ENCODE assay signal across 9 mouse cellular contexts in the genomic region with DNA sequence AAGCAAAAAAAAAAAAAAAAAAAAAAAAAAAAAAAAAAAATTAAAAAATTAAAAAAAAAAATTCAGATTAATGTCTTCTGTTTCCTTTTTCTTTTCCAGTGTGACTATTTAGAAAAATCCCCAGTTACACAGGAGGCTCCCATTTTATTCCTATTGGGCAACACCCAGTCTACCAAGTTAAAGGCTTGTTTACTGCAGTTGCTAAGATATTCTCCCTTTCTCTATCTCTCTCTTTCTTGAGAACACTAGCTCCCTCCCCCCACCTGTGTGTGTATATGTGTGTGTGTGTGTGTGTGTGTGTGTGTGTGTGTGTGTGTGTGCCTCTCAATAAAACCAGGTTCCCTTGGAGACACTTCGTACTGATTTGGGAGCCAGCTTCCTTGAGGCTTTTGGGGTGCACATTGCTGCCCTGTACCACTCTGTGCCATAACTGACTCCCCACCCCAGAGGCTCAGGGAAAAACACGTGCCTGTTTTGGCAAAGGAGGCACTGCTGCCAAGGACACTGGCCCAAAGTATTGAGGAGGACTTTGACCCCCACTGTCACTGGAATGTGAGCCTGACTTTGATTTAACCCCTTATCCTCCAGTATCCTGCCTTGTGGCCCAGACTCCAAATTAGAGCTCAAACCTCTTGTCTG. TPM values are rescaled to one million over a fixed set of nuclear protein-coding genes. Genes with fewer than 3 reads are reported as not detected.
A peak's percentile ranks its signal among the peaks of the same experiment; 100 is the strongest.
DNase-seq lines count a peak whose midpoint lies in the region; ATAC-seq and TF ChIP-seq lines count a peak whose summit lies in the region.
"Had no signal": no experiment of that assay in that cellular context is flagged by ENCODE, and none has a peak within 500 bp of the region (broad histone marks: within the 10 kb centered on the region; RNA-seq: fewer than 3 reads in every experiment).

No protein-coding gene starts in this region.

- no peak for ATAC-seq in midbrain, embryonic 13.5 days
- ATAC-seq in heart, embryonic 13.5 days (ENCODE audit: extremely low read depth, insufficient number of reproducible peaks, low FRiP score, low TSS enrichment): no peak
- peak; percentile 73 for ATAC-seq in stomach, postnatal 0 days (ENCODE audit: low FRiP score, low TSS enrichment)

- H3K4me3 ChIP-seq in midbrain, embryonic 10.5 days: no peak overlapping the region
- no peak overlapping the region for H3K4me3 ChIP-seq in midbrain, embryonic 13.5 days (replicated peaks)
- no peak overlapping the region for H3K4me3 ChIP-seq in heart, embryonic 13.5 days
- no peak overlapping the region for H3K4me3 ChIP-seq in stomach, postnatal 0 days (ENCODE audit: low read depth, low read length)
- H3K4me3 ChIP-seq: heart, adult 2 months had no signal

- WGBS in midbrain, embryonic 10.5 days: 11% methylated on average over 2 of the region's 2 CpGs
- 19% methylated on average over 2 of the region's 2 CpGs for WGBS in midbrain, embryonic 13.5 days
- 25% methylated on average over 2 of the region's 2 CpGs for WGBS in heart, embryonic 13.5 days
- whole genome bisulfite sequencing in stomach, postnatal 0 days: 14% methylated on average over 2 of the region's 2 CpGs

- TF ChIP-seq CTCF in stomach, postnatal 0 days (IDR thresholded peaks at IDR 0.05; ENCODE audit: low read depth): no peak

- no peak overlapping the region for H3K9ac ChIP-seq in midbrain, embryonic 13.5 days (replicated peaks)
- H3K9ac ChIP-seq in heart, embryonic 13.5 days: no peak overlapping the region
- no peak overlapping the region for H3K9ac ChIP-seq in stomach, postnatal 0 days (ENCODE audit: low read length)

- peaks cover 28% of the 10 kb centered on the region for H3K4me1 ChIP-seq in midbrain, embryonic 10.5 days
- H3K4me1 ChIP-seq in midbrain, embryonic 13.5 days (replicated peaks): peaks cover 29% of the 10 kb centered on the region
- peaks cover 33% of the 10 kb centered on the region for H3K4me1 ChIP-seq in heart, embryonic 13.5 days
- H3K4me1 ChIP-seq in stomach, postnatal 0 days (replicated peaks; ENCODE audit: control insufficient read depth, insufficient read depth): no peaks in the 10 kb centered on the region

- H3K36me3 ChIP-seq in midbrain, embryonic 10.5 days: no peaks in the 10 kb centered on the region
- no peaks in the 10 kb centered on the region for H3K36me3 ChIP-seq in midbrain, embryonic 13.5 days
- H3K36me3 ChIP-seq in heart, embryonic 13.5 days: no peaks in the 10 kb centered on the region
- H3K36me3 ChIP-seq in stomach, postnatal 0 days (ENCODE audit: control insufficient read depth, insufficient read depth, low read length): no peaks in the 10 kb centered on the region

- peak; percentile 51 for DNase-seq in midbrain, embryonic 10.5 days (ENCODE audit: low spot score)
- peak; percentile 79 to 93 for DNase-seq in kidney, postnatal 25 days
- DNase-seq in stomach, postnatal 0 days (ENCODE audit: low spot score): peak; percentile 61
- no peak for DNase-seq in c-Kit-positive CD71-positive TER-119-positive erythroid progenitor cells, embryonic 14.5 days (ENCODE audit: low spot score)
- no peak for DNase-seq in right cerebral cortex, postnatal 10 days (ENCODE audit: low spot score in 2 of 2)
- DNase-seq in right cerebral cortex, adult 18-20 months: no peak

- H3K9me3 ChIP-seq in midbrain, embryonic 10.5 days (replicated peaks): no peaks in the 10 kb centered on the region
- H3K9me3 ChIP-seq in midbrain, embryonic 13.5 days: no peaks in the 10 kb centered on the region
- H3K9me3 ChIP-seq in heart, embryonic 13.5 days: no peaks in the 10 kb centered on the region
- H3K9me3 ChIP-seq in stomach, postnatal 0 days (ENCODE audit: control insufficient read depth, low read length): no peaks in the 10 kb centered on the region

- peak overlapping the region; percentile 61 for H3K27ac ChIP-seq in midbrain, embryonic 10.5 days (replicated peaks)
- no peak overlapping the region for H3K27ac ChIP-seq in midbrain, embryonic 13.5 days
- 0 out of 2 replicates have a peak overlapping the region, but pooled peaks have one; percentile 32 for H3K27ac ChIP-seq in heart, embryonic 13.5 days (replicated peaks)
- no peak overlapping the region for H3K27ac ChIP-seq in stomach, postnatal 0 days (replicated peaks)
- H3K27ac ChIP-seq: heart, adult 2 months had no signal

- no peaks in the 10 kb centered on the region for H3K27me3 ChIP-seq in midbrain, embryonic 10.5 days (ENCODE audit: low read depth, poor library complexity, severe bottlenecking)
- no peaks in the 10 kb centered on the region for H3K27me3 ChIP-seq in midbrain, embryonic 13.5 days
- no peaks in the 10 kb centered on the region for H3K27me3 ChIP-seq in heart, embryonic 13.5 days (replicated peaks)
- no peaks in the 10 kb centered on the region for H3K27me3 ChIP-seq in stomach, postnatal 0 days (ENCODE audit: control insufficient read depth, insufficient read depth, low read length)

- H3K4me2 ChIP-seq in midbrain, embryonic 13.5 days (replicated peaks): no peak overlapping the region
- no peak overlapping the region for H3K4me2 ChIP-seq in heart, embryonic 13.5 days
- no peak overlapping the region for H3K4me2 ChIP-seq in stomach, postnatal 0 days (replicated peaks; ENCODE audit: low read depth)

- no peak for TF ChIP-seq EP300 in stomach, postnatal 0 days (optimal IDR thresholded peaks at IDR 0.05)

RNA-seq across cellular contexts. Expression of gene Anapc15-ps, which starts 50.3 kb away (rescaled TPM):
- polyA plus RNA-seq in midbrain, embryonic 10.5 days (2016; fragmentation: Nextera tagmentation; extraction: Ambion mirVana): not detected in 2 replicates
- not detected in 2 replicates for polyA plus RNA-seq in midbrain, embryonic 13.5 days (2015; fragmentation: Nextera tagmentation; extraction: Ambion mirVana)
- not detected in 2 replicates for polyA plus RNA-seq in heart, embryonic 13.5 days (2015; fragmentation: Nextera tagmentation; extraction: Ambion mirVana)
- polyA plus RNA-seq in stomach, postnatal 0 days (2015; fragmentation: Nextera tagmentation; extraction: Ambion mirVana): not detected in 2 replicates
- polyA plus RNA-seq: heart, adult 2 months had no signal

RNA-seq across cellular contexts. Expression of gene Nudt4, which starts 59.1 kb away (rescaled TPM):
- polyA plus RNA-seq in midbrain, embryonic 10.5 days (2016; fragmentation: Nextera tagmentation; extraction: Ambion mirVana): 90.8 and 91.5 TPM in 2 replicates
- 65.5 and 72.5 TPM in 2 replicates for polyA plus RNA-seq in midbrain, embryonic 13.5 days (2015; fragmentation: Nextera tagmentation; extraction: Ambion mirVana)
- polyA plus RNA-seq in heart, embryonic 13.5 days (2015; fragmentation: Nextera tagmentation; extraction: Ambion mirVana): 85.2 and 107 TPM in 2 replicates
- 46.1 and 47.5 TPM in 2 replicates for polyA plus RNA-seq in stomach, postnatal 0 days (2015; fragmentation: Nextera tagmentation; extraction: Ambion mirVana)

Comparison
In these comparisons a context has a peak if more than half of its experiments do, and no peak if none do; other contexts are left out.
1. H3K27ac ChIP-seq: peak in midbrain, embryonic 10.5 days (single experiment) and heart, embryonic 13.5 days (single experiment); none in midbrain, embryonic 13.5 days (single experiment) and stomach, postnatal 0 days (single experiment).
2. DNase-seq: peak in midbrain, embryonic 10.5 days (single experiment), kidney, postnatal 25 days (2 of 2) and stomach, postnatal 0 days (single experiment); none in c-Kit-positive CD71-positive TER-119-positive erythroid progenitor cells, embryonic 14.5 days (single experiment), right cerebral cortex, postnatal 10 days (0 of 2) and right cerebral cortex, adult 18-20 months (single experiment).